Mouse (Mus musculus): Measurements from ENCODE around the gene Runx3. TPM values are rescaled to one million over a fixed set of nuclear protein-coding genes. Genes with fewer than 3 reads are reported as not detected.

Gene Runx3
- polyA plus RNA-seq, 1 experiment from 2014 or later = not detected

DNA sequence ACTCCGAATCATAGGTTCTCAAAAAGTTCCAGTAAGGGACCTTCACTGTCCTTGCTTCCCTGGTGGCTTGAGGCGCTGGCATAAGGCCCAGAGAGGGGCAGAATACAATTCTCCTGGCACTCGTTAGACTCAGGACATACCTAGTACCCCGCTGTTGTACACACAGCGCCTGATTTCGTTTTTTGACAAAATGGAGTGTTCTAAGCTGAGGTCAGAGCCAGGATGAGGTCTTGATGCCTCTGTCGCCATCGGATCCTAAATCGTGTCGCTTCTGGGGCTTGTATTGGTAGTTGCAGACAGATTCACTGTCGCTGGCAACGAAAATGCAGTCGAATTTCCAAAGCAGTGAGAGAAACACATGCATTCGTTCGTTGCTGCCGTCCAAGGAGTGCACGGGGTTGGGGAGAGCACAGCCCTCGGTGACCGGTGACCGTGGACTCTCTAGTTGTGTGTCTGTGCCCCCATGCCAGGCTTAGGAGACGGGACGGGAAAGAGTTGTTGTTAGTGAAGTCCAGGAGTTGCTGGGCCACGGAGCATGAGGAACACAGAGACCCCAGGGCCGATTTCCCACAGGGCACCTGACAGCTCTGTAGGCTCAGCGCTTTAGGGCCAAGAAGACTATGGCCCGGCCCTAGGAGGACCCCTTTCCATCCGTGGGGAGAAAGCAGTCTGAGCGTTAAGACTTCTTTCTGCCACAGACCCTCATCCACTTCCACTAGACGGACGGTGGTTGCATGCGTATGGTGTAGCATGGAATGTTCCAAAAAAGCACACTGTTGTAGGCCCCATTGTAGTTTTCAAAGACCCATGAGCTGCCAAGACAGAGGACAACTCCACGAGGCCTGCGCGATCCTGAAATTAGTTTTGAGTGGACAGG is 30.9 kb downstream of the Runx3 start:
- Histone ChIP-seq H3K4me3 (ENCODE audit: low read depth, low read length) (no peak overlapping the region), H3K4me2 (no peak overlapping the region), H3K9me3 (ENCODE audit: control insufficient read depth, low read length) (no peaks in the 10 kb centered on the region), H3K9ac (ENCODE audit: low read length) (no peak overlapping the region), H3K4me1 (ENCODE audit: control insufficient read depth, insufficient read depth, low read length) (0 out of 2 replicates have a peak, but pooled peaks cover 3% of the 10 kb centered on the region), H3K27me3 (ENCODE audit: control insufficient read depth, insufficient read depth, low read length) (peaks cover 99% of the 10 kb centered on the region), H3K27ac (ENCODE audit: low read depth, low read length) (no peak overlapping the region), H3K36me3 (ENCODE audit: control insufficient read depth, insufficient read depth, low read length) (no peaks in the 10 kb centered on the region)
- WGBS = 3% methylated on average over 34 of the region's 34 CpGs
- ATAC-seq (ENCODE audit: low FRiP score) = no peak
- peak; percentile 97 for DNase-seq (ENCODE audit: low spot score, missing footprints)

DNA sequence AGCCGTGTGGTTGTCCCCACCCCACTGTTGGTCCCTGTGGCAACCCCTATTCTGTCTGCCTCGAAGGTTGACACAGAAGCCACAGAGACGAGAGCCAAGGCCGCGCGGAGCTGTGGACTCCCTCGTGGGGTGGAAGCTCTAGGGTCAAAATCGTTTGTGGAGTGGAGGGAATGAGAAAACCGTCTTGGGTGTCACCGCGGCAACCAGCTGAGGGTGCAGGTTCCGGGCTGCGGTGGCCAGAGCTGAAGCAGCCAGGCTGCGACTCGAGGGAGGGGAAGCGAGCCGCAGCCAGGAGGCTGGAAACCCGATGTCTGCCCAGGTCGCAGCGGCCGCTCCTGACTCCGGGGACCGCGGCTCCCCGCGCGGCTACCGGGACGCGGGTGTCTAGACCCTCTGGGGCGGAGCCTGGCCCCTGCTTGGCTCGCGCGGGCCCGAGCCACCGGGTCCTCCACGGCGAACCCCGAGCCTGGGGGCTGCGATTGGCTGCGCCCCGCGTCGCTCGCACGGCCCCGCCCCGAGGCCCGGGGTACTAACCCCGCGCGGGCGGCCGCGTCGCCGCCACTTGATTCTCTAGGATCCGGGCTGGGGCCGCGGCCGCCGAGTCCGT is 31.6 kb downstream of the Runx3 start:
- Histone ChIP-seq H3K27me3 (ENCODE audit: control insufficient read depth, insufficient read depth, low read length) (peaks cover 99% of the 10 kb centered on the region), H3K9me3 (ENCODE audit: control insufficient read depth, low read length) (no peaks in the 10 kb centered on the region), H3K36me3 (ENCODE audit: control insufficient read depth, insufficient read depth, low read length) (no peaks in the 10 kb centered on the region), H3K27ac (ENCODE audit: low read depth, low read length) (no peak overlapping the region), H3K9ac (ENCODE audit: low read length) (no peak overlapping the region; the same call in 1 of the 2 replicates), H3K4me2 (peak overlapping the region; percentile 48), H3K4me1 (ENCODE audit: control insufficient read depth, insufficient read depth, low read length) (0 out of 2 replicates have a peak, but pooled peaks cover 3% of the 10 kb centered on the region), H3K4me3 (ENCODE audit: low read depth, low read length) (peak overlapping the region; percentile 34)
- 1% methylated on average over 49 of the region's 63 CpGs for WGBS
- 0 out of 2 replicates have a peak, but pooled peaks have one; percentile 20 for ATAC-seq (ENCODE audit: low FRiP score)
- DNase-seq (ENCODE audit: low spot score, missing footprints) = peak; percentile 95

DNA sequence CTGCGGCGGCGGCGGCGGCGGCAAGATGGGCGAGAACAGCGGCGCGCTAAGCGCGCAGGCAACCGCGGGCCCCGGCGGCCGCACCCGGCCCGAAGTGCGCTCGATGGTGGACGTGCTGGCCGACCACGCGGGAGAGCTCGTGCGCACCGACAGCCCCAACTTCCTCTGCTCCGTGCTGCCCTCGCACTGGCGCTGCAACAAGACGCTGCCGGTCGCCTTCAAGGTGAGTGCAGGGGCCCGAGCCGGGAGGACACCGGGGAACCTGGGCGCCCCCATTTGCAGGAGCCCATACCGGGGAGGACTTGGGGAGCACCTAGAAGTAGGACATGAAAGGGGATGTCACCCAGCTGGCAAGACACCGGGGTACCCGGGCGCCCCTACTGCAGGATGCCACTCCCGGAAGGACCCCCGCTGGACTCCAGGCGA is 32.4 kb downstream of the Runx3 start:
- DNase-seq (ENCODE audit: low spot score, missing footprints) (no peak), ATAC-seq (ENCODE audit: low FRiP score) (no peak)
- Histone ChIP-seq H3K36me3 (ENCODE audit: control insufficient read depth, insufficient read depth, low read length) (no peaks in the 10 kb centered on the region), H3K27ac (ENCODE audit: low read depth, low read length) (no peak overlapping the region), H3K4me3 (ENCODE audit: low read depth, low read length) (peak overlapping the region; percentile 34), H3K9me3 (ENCODE audit: control insufficient read depth, low read length) (no peaks in the 10 kb centered on the region), H3K4me2 (peak overlapping the region; percentile 48), H3K27me3 (ENCODE audit: control insufficient read depth, insufficient read depth, low read length) (peaks cover 99% of the 10 kb centered on the region), H3K9ac (ENCODE audit: low read length) (no peak overlapping the region; the same call in 1 of the 2 replicates), H3K4me1 (ENCODE audit: control insufficient read depth, insufficient read depth, low read length) (0 out of 2 replicates have a peak, but pooled peaks cover 3% of the 10 kb centered on the region)
- under 1% methylated on average over 39 of the region's 45 CpGs for WGBS

DNA sequence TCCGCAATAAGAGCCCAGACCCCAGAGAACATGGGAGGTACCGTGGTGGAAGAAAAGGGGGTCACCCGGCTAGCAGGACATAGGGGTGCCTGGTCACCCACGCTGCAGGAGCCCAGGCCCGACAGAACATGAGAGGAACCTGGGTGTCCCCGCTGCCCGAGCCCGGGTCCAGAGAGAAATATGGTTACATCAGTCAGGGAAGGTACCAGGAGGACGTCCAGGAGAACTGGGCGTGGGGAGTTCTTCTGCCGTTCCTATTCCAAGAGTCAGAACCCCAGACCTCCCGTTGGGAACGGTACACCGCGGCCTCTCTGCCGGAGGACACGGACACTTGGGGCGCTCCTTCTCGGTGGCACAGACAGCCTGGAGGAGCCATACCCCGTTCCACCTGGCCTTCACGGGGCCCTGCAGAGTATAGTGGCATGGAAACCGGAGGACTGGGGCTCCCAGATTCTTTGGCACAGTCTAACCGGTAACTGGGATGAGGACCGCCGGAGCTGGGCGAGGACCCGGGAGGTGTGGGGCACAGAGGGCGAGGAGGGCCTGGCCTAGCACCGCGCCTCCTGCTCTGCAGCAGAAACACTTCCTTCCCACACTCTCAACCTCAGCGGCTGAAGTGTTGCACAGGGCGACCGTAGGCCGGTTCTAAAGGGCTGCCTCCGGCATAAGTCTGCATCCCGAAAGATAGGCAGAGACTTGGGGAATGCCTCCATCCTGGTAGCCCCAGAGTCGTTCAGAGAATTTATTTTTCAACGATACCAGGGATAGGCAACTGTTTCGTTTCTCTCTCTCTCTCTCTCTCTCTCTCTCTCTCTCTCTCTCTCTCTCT is 33.0 kb downstream of the Runx3 start:
- Histone ChIP-seq H3K9ac (ENCODE audit: low read length) (no peak overlapping the region), H3K27me3 (ENCODE audit: control insufficient read depth, insufficient read depth, low read length) (peaks cover 99% of the 10 kb centered on the region), H3K4me3 (ENCODE audit: low read depth, low read length) (no peak overlapping the region), H3K36me3 (ENCODE audit: control insufficient read depth, insufficient read depth, low read length) (no peaks in the 10 kb centered on the region), H3K27ac (ENCODE audit: low read depth, low read length) (no peak overlapping the region), H3K4me1 (ENCODE audit: control insufficient read depth, insufficient read depth, low read length) (0 out of 2 replicates have a peak, but pooled peaks cover 3% of the 10 kb centered on the region), H3K4me2 (no peak overlapping the region; the same call in 1 of the 2 replicates), H3K9me3 (ENCODE audit: control insufficient read depth, low read length) (no peaks in the 10 kb centered on the region)
- WGBS = under 1% methylated on average over 39 of the region's 39 CpGs
- ATAC-seq (ENCODE audit: low FRiP score) = no peak
- DNase-seq (ENCODE audit: low spot score, missing footprints) = peak; percentile 95

DNA sequence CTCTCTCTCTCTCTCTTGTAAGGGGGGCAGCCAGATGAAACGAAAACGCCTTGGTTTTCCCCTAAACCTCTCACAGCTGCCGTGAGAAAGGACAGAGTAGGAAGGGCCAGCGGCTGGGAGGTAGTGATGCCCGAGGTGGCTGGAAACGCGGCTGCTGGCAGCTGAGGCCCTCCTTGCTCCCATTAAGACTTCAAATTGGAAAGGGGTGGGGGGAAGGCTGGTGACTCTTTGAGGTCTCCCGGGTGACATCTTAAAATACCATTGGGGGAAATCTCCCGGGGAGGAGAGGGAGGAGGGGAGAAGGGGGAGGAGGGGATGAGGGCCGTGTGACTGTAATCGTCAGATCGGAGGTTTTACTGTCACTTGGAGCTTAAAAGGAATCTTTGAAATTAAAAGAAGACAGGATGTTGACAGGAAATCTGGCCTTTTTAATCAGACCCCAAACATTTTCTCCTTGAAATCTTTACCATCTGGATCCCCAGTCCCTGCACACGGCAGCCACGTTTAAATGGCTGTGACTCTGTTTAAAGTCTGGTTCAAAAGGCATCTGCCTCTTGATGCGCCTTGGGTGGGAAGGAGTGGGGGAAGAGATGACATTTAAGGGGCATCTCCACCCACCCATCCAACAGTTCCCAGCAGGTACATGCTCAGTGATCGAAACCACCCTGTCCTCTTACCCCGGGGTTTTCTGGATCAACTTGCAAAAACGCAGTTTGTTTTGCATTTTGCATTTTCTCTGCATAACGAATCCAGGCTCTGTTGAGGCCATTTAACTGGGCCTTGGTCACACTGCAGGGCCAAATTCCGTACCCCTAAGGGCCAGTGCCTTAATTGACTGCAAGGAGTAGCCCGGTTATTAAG is 33.9 kb downstream of the Runx3 start:
- H3K4me1 ChIP-seq (ENCODE audit: control insufficient read depth, insufficient read depth, low read length) = 0 out of 2 replicates have a peak, but pooled peaks cover 3% of the 10 kb centered on the region
- H3K4me3 ChIP-seq (ENCODE audit: low read depth, low read length) = no peak overlapping the region
- peak; percentile 96 for DNase-seq (ENCODE audit: low spot score, missing footprints)
- H3K9me3 ChIP-seq (ENCODE audit: control insufficient read depth, low read length) = no peaks in the 10 kb centered on the region
- no peak overlapping the region for H3K27ac ChIP-seq (ENCODE audit: low read depth, low read length)
- WGBS = 2% methylated on average over 21 of the region's 21 CpGs
- no peak overlapping the region for H3K9ac ChIP-seq (ENCODE audit: low read length)
- ATAC-seq (ENCODE audit: low FRiP score) = no peak
- peaks cover 99% of the 10 kb centered on the region for H3K27me3 ChIP-seq (ENCODE audit: control insufficient read depth, insufficient read depth, low read length)
- H3K4me2 ChIP-seq = no peak overlapping the region
- no peaks in the 10 kb centered on the region for H3K36me3 ChIP-seq (ENCODE audit: control insufficient read depth, insufficient read depth, low read length)

DNA sequence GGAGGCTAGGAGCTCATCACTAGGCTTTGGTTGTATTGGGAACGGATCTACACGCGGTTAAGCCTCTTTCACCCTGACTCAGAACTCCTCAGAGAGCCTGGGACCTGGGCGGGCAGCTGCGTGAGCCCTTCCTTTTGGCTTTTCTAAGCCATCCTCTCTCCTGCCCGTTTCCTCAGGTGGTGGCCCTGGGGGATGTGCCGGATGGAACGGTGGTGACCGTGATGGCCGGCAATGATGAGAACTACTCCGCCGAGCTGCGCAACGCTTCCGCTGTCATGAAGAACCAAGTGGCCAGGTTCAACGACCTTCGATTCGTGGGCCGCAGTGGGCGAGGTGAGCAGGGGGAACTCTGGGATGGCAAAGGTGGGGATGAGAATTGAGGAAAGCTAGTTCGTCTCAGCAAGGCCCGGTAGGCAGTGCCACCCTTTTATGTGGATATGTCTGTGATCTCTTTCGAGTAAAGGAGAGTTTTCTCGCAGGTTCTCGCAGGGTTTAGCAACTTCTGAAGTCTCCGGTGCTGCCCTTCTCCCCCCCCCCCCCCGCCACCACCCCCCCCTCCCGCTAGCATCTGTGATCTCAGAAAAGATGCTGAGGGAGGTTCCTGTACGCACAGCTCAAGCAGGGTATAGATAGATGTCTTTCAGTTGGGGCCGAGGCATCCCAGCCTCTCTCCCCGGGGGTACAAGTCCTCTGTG is 34.8 kb downstream of the Runx3 start:
- DNase-seq (ENCODE audit: low spot score, missing footprints) = peak; percentile 93
- Histone ChIP-seq H3K9ac (ENCODE audit: low read length) (no peak overlapping the region), H3K4me3 (ENCODE audit: low read depth, low read length) (no peak overlapping the region), H3K36me3 (ENCODE audit: control insufficient read depth, insufficient read depth, low read length) (no peaks in the 10 kb centered on the region), H3K27me3 (ENCODE audit: control insufficient read depth, insufficient read depth, low read length) (peaks cover 94% of the 10 kb centered on the region), H3K27ac (ENCODE audit: low read depth, low read length) (no peak overlapping the region), H3K9me3 (ENCODE audit: control insufficient read depth, low read length) (no peaks in the 10 kb centered on the region), H3K4me2 (no peak overlapping the region), H3K4me1 (ENCODE audit: control insufficient read depth, insufficient read depth, low read length) (0 out of 2 replicates have a peak, but pooled peaks cover 3% of the 10 kb centered on the region)
- WGBS = 3% methylated on average over 30 of the region's 31 CpGs
- ATAC-seq (ENCODE audit: low FRiP score) = no peak

DNA sequence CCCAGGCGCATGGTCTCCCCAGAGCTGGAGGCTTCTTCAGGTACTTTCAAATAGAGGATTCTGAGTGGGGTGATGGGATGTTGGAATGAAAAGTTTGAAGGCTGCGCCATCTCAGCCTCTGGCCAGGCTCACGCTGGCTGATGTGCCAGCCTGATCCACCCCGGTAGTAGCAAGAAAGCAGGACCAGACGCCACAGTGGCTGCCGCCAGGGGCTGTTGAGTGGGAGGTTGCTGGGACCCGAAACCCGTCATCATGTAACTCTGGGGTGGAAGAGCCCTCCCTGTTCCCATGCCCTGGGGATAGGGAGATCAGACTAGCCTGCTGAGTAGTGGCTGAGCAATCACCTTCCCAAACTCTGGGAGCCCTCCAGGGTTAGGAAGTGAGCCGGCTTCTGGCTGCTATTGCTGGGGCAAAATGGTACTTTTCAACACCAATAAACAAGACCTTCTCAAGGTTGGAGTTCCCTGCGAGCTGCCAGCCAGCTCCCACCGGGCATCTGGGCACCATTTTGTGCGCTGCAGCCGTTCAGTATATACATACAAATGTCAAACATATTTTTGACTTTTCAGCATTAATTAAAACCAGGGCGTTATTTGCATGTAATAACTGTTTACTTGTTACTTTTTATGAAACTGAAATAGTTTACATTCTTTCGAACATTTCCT is 35.5 kb downstream of the Runx3 start:
- Histone ChIP-seq H3K4me3 (ENCODE audit: low read depth, low read length) (no peak overlapping the region), H3K9me3 (ENCODE audit: control insufficient read depth, low read length) (no peaks in the 10 kb centered on the region), H3K27me3 (ENCODE audit: control insufficient read depth, insufficient read depth, low read length) (peaks cover 87% of the 10 kb centered on the region), H3K4me1 (ENCODE audit: control insufficient read depth, insufficient read depth, low read length) (0 out of 2 replicates have a peak, but pooled peaks cover 3% of the 10 kb centered on the region), H3K4me2 (no peak overlapping the region), H3K36me3 (ENCODE audit: control insufficient read depth, insufficient read depth, low read length) (no peaks in the 10 kb centered on the region), H3K27ac (ENCODE audit: low read depth, low read length) (no peak overlapping the region), H3K9ac (ENCODE audit: low read length) (no peak overlapping the region)
- DNase-seq (ENCODE audit: low spot score, missing footprints) = peak; percentile 92
- WGBS = 4% methylated on average over 15 of the region's 15 CpGs
- ATAC-seq (ENCODE audit: low FRiP score) = no peak
